Mouse (Mus musculus) cortical plate, adult 2 months (tissue): ENCODE measurements around the gene Bcl7c.

Experiments
- CTCF ChIP-seq: fragments of 200-500 bp; IDR thresholded peaks from 2 replicates; pipeline ENCODE4 v1.5.1; 2011; ENCODE audit warnings: mild to moderate bottlenecking, control low read depth, low read length; ENCODE audit not compliant: insufficient read depth; ENCODE audit errors: extremely low read depth
- POLR2A ChIP-seq: fragments of 200-500 bp; IDR thresholded peaks from 2 replicates; pipeline ENCODE4 v1.6.1; 2011; ENCODE audit warnings: mild to moderate bottlenecking, low read length, control low read depth; ENCODE audit not compliant: insufficient read depth; ENCODE audit errors: extremely low read depth

DNA sequence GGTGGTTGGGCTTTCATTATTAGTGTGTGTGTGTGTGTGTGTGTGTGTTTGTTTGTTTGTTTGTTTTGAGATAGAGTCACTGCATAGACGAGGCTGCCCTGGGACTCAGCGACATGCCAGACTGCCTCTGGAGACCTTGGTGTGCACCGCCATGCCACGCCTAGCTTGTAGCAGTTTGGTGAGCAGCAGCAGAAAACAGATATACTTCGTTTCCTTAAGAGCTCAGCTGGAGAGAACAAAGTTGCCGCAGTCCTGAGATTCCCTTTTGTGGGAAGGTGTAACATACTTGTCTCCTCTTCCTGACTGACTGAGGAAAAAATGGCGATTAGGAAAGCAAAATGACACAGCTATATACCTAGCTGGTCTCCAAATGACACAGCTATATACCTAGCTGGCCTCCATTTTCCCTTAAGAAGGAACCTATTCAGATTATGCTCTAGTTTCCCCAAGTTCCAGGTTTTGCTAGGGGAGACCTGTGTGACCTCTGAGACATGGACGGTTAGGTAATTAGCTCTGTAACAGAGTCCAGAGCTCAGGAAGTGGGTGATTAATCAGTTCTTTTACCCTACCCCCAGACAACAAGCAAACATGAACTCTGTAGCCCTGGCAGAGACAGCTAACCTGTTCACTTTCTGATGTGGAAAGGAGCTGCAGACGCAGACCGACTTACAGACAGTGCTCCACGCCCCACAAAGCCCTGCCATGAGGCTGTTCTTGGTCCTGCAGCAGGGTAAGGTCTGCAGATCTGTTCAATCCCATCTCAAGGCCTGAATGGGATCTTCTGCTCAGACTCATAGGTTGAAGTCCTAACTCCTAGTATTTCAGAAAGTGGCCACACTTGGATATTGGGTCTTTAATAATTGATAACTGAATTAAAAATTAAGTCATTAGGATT is 36.6 kb downstream of the Bcl7c start:
- TF ChIP-seq CTCF (no peak), POLR2A (no peak)
